Mouse (Mus musculus): ENCODE measurements around the gene Mknk2.

GRCm38 (mm10) chr10:80673690-80674089, 4.2 kb downstream of the Mknk2 start:
- TF ChIP-seq CTCF (conservative IDR thresholded peaks at IDR 0.05; ENCODE audit: low read length) (no peak), POU5F1 (IDR thresholded peaks at IDR 0.05; ENCODE audit: borderline replicate concordance, low read length) (no peak)
